ENCODE assay signal across 22 mouse cellular contexts in the genomic region with DNA sequence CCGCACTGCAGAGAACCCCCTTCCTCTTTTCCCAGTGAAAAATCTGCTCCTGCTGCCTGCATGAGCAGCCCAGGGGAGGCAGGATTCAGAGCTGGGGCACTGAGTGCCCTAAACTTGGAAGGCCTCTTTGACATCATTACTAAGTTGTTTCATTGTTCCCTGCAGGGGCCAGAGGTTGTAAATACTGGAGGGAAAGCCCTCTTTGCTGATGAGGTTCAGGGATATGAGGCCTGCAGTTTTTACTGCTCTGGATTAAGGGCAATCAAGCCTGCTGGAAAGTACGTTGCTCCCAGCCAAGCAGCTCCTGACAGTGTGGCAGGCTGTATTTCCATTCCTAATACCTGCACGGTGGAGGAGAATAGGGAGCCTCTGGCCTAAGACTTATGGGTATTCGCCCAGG.
DNase-seq lines count a peak whose midpoint lies in the region; ATAC-seq and TF ChIP-seq lines count a peak whose summit lies in the region.
"Had no signal": no experiment of that assay in that cellular context is flagged by ENCODE, and none has a peak within 500 bp of the region (broad histone marks: within the 10 kb centered on the region; RNA-seq: fewer than 3 reads in every experiment).

No protein-coding gene starts in this region.

- peaks cover 46% of the 10 kb centered on the region for H3K27me3 ChIP-seq in forebrain, embryonic 12.5 days
- no peaks in the 10 kb centered on the region for H3K27me3 ChIP-seq in forebrain, embryonic 11.5 days (ENCODE audit: control insufficient read depth, insufficient read depth, low read length)
- peaks cover 40% of the 10 kb centered on the region for H3K27me3 ChIP-seq in kidney, embryonic 14.5 days (ENCODE audit: control insufficient read depth, insufficient read depth, low read length)
- H3K27me3 ChIP-seq in kidney, adult 2 months (replicated peaks; ENCODE audit: control insufficient read depth, insufficient read depth, low read length) = no peaks in the 10 kb centered on the region
- H3K27me3 ChIP-seq in intestine, embryonic 14.5 days (replicated peaks; ENCODE audit: control insufficient read depth, insufficient read depth, low read length) = no peaks in the 10 kb centered on the region
- peaks cover 16% of the 10 kb centered on the region for H3K27me3 ChIP-seq in limb, embryonic 12.5 days
- no peaks in the 10 kb centered on the region for H3K27me3 ChIP-seq in lung, postnatal 0 days (replicated peaks; ENCODE audit: insufficient read depth, low read length)
- H3K27me3 ChIP-seq: liver, embryonic 15.5 days; stomach, embryonic 15.5 days had no signal

- peaks cover 9% of the 10 kb centered on the region; the same call in 1 of the 2 replicates for H3K36me3 ChIP-seq in forebrain, embryonic 12.5 days (replicated peaks)
- H3K36me3 ChIP-seq in forebrain, embryonic 11.5 days (ENCODE audit: control insufficient read depth, insufficient read depth, low read length) = no peaks in the 10 kb centered on the region
- no peaks in the 10 kb centered on the region for H3K36me3 ChIP-seq in kidney, embryonic 14.5 days (ENCODE audit: control insufficient read depth, insufficient read depth, low read length)
- no peaks in the 10 kb centered on the region for H3K36me3 ChIP-seq in kidney, adult 2 months (ENCODE audit: control insufficient read depth, insufficient read depth, low read length)
- no peaks in the 10 kb centered on the region for H3K36me3 ChIP-seq in intestine, embryonic 14.5 days (ENCODE audit: control insufficient read depth, insufficient read depth, low read length)
- peaks cover 12% of the 10 kb centered on the region; the same call in 1 of the 2 replicates for H3K36me3 ChIP-seq in limb, embryonic 12.5 days
- no peaks in the 10 kb centered on the region for H3K36me3 ChIP-seq in lung, postnatal 0 days (ENCODE audit: insufficient read depth, low read length)
- H3K36me3 ChIP-seq: liver, embryonic 15.5 days; lung, embryonic 15.5 days; stomach, embryonic 15.5 days had no signal

- no peak for TF ChIP-seq EP300 in lung, postnatal 0 days (IDR thresholded peaks at IDR 0.05)

- H3K9ac ChIP-seq in forebrain, embryonic 12.5 days = peak overlapping the region; percentile 12; the same call in 1 of the 2 replicates
- H3K9ac ChIP-seq in forebrain, embryonic 11.5 days (ENCODE audit: low read length) = no peak overlapping the region
- H3K9ac ChIP-seq in kidney, embryonic 14.5 days (ENCODE audit: low read depth, low read length) = no peak overlapping the region
- H3K9ac ChIP-seq in intestine, embryonic 14.5 days (ENCODE audit: low read length) = no peak overlapping the region
- no peak overlapping the region for H3K9ac ChIP-seq in limb, embryonic 12.5 days (replicated peaks)
- no peak overlapping the region for H3K9ac ChIP-seq in lung, postnatal 0 days (replicated peaks; ENCODE audit: low read depth)
- H3K9ac ChIP-seq: liver, embryonic 15.5 days; lung, embryonic 15.5 days; stomach, embryonic 15.5 days had no signal

- ATAC-seq in forebrain, embryonic 12.5 days (ENCODE audit: low FRiP score) = no peak
- ATAC-seq in forebrain, embryonic 11.5 days (replicated peaks; ENCODE audit: low FRiP score) = no peak
- ATAC-seq in kidney, embryonic 14.5 days (ENCODE audit: low FRiP score, low TSS enrichment) = no peak
- no peak for ATAC-seq in intestine, embryonic 14.5 days (replicated peaks; ENCODE audit: low FRiP score, low TSS enrichment, low read depth)
- peak; percentile 26; the same call in 1 of the 2 replicates for ATAC-seq in limb, embryonic 12.5 days (ENCODE audit: insufficient number of reproducible peaks, insufficient read depth, low FRiP score, low TSS enrichment, low read depth)
- no peak for ATAC-seq in lung, postnatal 0 days
- ATAC-seq: midbrain, embryonic 16.5 days had no signal

- peaks cover 35% of the 10 kb centered on the region for H3K4me1 ChIP-seq in forebrain, embryonic 12.5 days
- H3K4me1 ChIP-seq in forebrain, embryonic 11.5 days (replicated peaks; ENCODE audit: control insufficient read depth, insufficient read depth, low read length) = peaks cover 20% of the 10 kb centered on the region
- peaks cover 23% of the 10 kb centered on the region for H3K4me1 ChIP-seq in kidney, embryonic 14.5 days (ENCODE audit: control insufficient read depth, insufficient read depth, low read length)
- H3K4me1 ChIP-seq in kidney, adult 2 months (ENCODE audit: control insufficient read depth, insufficient read depth, low read length) = no peaks in the 10 kb centered on the region
- peaks cover 21% of the 10 kb centered on the region for H3K4me1 ChIP-seq in intestine, embryonic 14.5 days (replicated peaks; ENCODE audit: control insufficient read depth, insufficient read depth, low read length)
- peaks cover 90% of the 10 kb centered on the region for H3K4me1 ChIP-seq in limb, embryonic 12.5 days (replicated peaks)
- H3K4me1 ChIP-seq in lung, postnatal 0 days (ENCODE audit: insufficient read depth, low read depth, low read length) = no peaks in the 10 kb centered on the region; the same call in 1 of the 2 replicates

- H3K4me3 ChIP-seq in forebrain, embryonic 12.5 days (replicated peaks) = no peak overlapping the region
- H3K4me3 ChIP-seq in forebrain, embryonic 11.5 days (ENCODE audit: low read depth, low read length) = no peak overlapping the region
- no peak overlapping the region for H3K4me3 ChIP-seq in kidney, embryonic 14.5 days (ENCODE audit: low read length)
- no peak overlapping the region for H3K4me3 ChIP-seq in kidney, adult 2 months (ENCODE audit: insufficient read depth, low read depth, low read length)
- H3K4me3 ChIP-seq in intestine, embryonic 14.5 days (ENCODE audit: low read depth, low read length) = no peak overlapping the region
- no peak overlapping the region for H3K4me3 ChIP-seq in limb, embryonic 12.5 days (replicated peaks)
- no peak overlapping the region for H3K4me3 ChIP-seq in lung, postnatal 0 days (ENCODE audit: low read depth, low read length)
- H3K4me3 ChIP-seq: liver, embryonic 15.5 days; lung, embryonic 15.5 days; myocyte; stomach, embryonic 15.5 days had no signal

- H3K9me3 ChIP-seq in forebrain, embryonic 12.5 days = peaks cover 4% of the 10 kb centered on the region; the same call in 1 of the 2 replicates
- no peaks in the 10 kb centered on the region; the same call in 1 of the 2 replicates for H3K9me3 ChIP-seq in forebrain, embryonic 11.5 days (ENCODE audit: control insufficient read depth, low read length)
- H3K9me3 ChIP-seq in kidney, embryonic 14.5 days (ENCODE audit: control insufficient read depth, low read length) = no peaks in the 10 kb centered on the region
- no peaks in the 10 kb centered on the region for H3K9me3 ChIP-seq in intestine, embryonic 14.5 days (ENCODE audit: control insufficient read depth, low read length)
- H3K9me3 ChIP-seq in limb, embryonic 12.5 days = no peaks in the 10 kb centered on the region
- H3K9me3 ChIP-seq in lung, postnatal 0 days (ENCODE audit: low read length) = no peaks in the 10 kb centered on the region
- H3K9me3 ChIP-seq: liver, embryonic 15.5 days; lung, embryonic 15.5 days; stomach, embryonic 15.5 days had no signal

- no peak overlapping the region for H3K4me2 ChIP-seq in forebrain, embryonic 12.5 days
- no peak overlapping the region for H3K4me2 ChIP-seq in forebrain, embryonic 11.5 days (ENCODE audit: low read depth, low read length, severe bottlenecking)
- H3K4me2 ChIP-seq in kidney, embryonic 14.5 days (replicated peaks; ENCODE audit: low read depth, low read length) = no peak overlapping the region
- H3K4me2 ChIP-seq in intestine, embryonic 14.5 days (ENCODE audit: low read length) = no peak overlapping the region
- peak overlapping the region; percentile 15; the same call in 1 of the 2 replicates for H3K4me2 ChIP-seq in limb, embryonic 12.5 days
- no peak overlapping the region for H3K4me2 ChIP-seq in lung, postnatal 0 days (replicated peaks; ENCODE audit: low read depth, low read length)
- H3K4me2 ChIP-seq: liver, embryonic 15.5 days; lung, embryonic 15.5 days; stomach, embryonic 15.5 days had no signal

- DNase-seq in forebrain, embryonic 11.5 days (ENCODE audit: low spot score) = no peak
- no peak for DNase-seq in kidney, adult 2 months
- no peak for DNase-seq in intestine, embryonic 14.5 days (ENCODE audit: low spot score)
- no peak for DNase-seq in lung, postnatal 0 days (ENCODE audit: low spot score)
- DNase-seq in urinary bladder, adult 18-20 months (ENCODE audit: low spot score in 2 of 2) = no peak
- DNase-seq: adrenal gland, postnatal 10 days; cerebellum, adult 18-20 months; cerebellum, postnatal 25 days; gastrocnemius, postnatal 14 days; heart, adult 11 months; kidney, postnatal 10 days; liver; lung, postnatal 4 days; thymus, postnatal 36 days had no signal

- no peak for TF ChIP-seq POLR2A in kidney, adult 2 months (IDR thresholded peaks at IDR 0.05; ENCODE audit: low read depth, low read length)

- no peak for TF ChIP-seq CTCF in kidney, adult 2 months (conservative IDR thresholded peaks at IDR 0.05; ENCODE audit: insufficient read depth, insufficient read length, low read depth, low read length)
- TF ChIP-seq CTCF in lung, postnatal 0 days (IDR thresholded peaks at IDR 0.05) = no peak

- no peak overlapping the region for H3K27ac ChIP-seq in forebrain, embryonic 12.5 days
- H3K27ac ChIP-seq in forebrain, embryonic 11.5 days (ENCODE audit: low read depth, low read length) = no peak overlapping the region
- H3K27ac ChIP-seq in kidney, embryonic 14.5 days (ENCODE audit: low read depth, low read length) = 0 out of 2 replicates have a peak overlapping the region, but pooled peaks have one; percentile 4
- H3K27ac ChIP-seq in kidney, adult 2 months (ENCODE audit: insufficient read depth, low read depth, low read length) = no peak overlapping the region
- H3K27ac ChIP-seq in intestine, embryonic 14.5 days (ENCODE audit: low read depth) = peak overlapping the region; percentile 84
- H3K27ac ChIP-seq in limb, embryonic 12.5 days = peak overlapping the region; percentile 79
- no peak overlapping the region for H3K27ac ChIP-seq in lung, postnatal 0 days (ENCODE audit: low read length)
- H3K27ac ChIP-seq: liver, embryonic 15.5 days; lung, embryonic 15.5 days; stomach, embryonic 15.5 days had no signal

- WGBS in forebrain, embryonic 12.5 days = 47% methylated on average over 4 of the region's 4 CpGs
- WGBS in forebrain, embryonic 11.5 days = 58% methylated on average over 4 of the region's 4 CpGs
- 21% methylated on average over 4 of the region's 4 CpGs for WGBS in kidney, embryonic 14.5 days
- 57% methylated on average over 4 of the region's 4 CpGs for WGBS in kidney, adult 2 months
- 34% methylated on average over 4 of the region's 4 CpGs for WGBS in intestine, embryonic 14.5 days
- WGBS in limb, embryonic 12.5 days = 19% methylated on average over 4 of the region's 4 CpGs
- 70% methylated on average over 4 of the region's 4 CpGs for WGBS in lung, postnatal 0 days

Comparison
In these comparisons a context has a peak if more than half of its experiments do, and no peak if none do; other contexts are left out.
1. H3K27ac ChIP-seq: peak in kidney, embryonic 14.5 days (single experiment), intestine, embryonic 14.5 days (single experiment) and limb, embryonic 12.5 days (single experiment); none in forebrain, embryonic 12.5 days (single experiment), forebrain, embryonic 11.5 days (single experiment), kidney, adult 2 months (single experiment) and lung, postnatal 0 days (single experiment).